Mouse (Mus musculus) limb, embryonic 10.5 days (tissue): ENCODE data around the gene Hapln2. TPM values are rescaled to one million over a fixed set of nuclear protein-coding genes. Genes with fewer than 3 reads are reported as not detected.

Experiments used
- polyA plus RNA-seq: library from polyadenylated mRNA; unstranded; fragments of >200 nt; fragmentation: Nextera tagmentation; extraction: Ambion mirVana; gene quantifications from 2 replicates; pipeline ENCODE4 v1.2.1, GENCODE M21; 2016

The Hapln2 gene
- polyA plus RNA-seq, 1 experiment from 2014 or later = not detected

Other genes with a start within 250 kb of the Hapln2 start
- gene Ntrk1, start 232.4 kb downstream of the Hapln2 start, polyA plus RNA-seq = 0.28 and 0.29 TPM in 2 replicates
- gene Insrr, start 230.6 kb downstream of the Hapln2 start, polyA plus RNA-seq = 0.05 and 0.16 TPM in 2 replicates
- 13.8 and 17.7 TPM in 2 replicates for gene Pear1, start 203.3 kb downstream of the Hapln2 start, polyA plus RNA-seq
- gene Sh2d2a, start 180.8 kb downstream of the Hapln2 start, polyA plus RNA-seq = 0.13 TPM in 1 of 2 replicates, not detected in the other
- 17.5 and 20.5 TPM in 2 replicates for gene Prcc, start 142.0 kb downstream of the Hapln2 start, polyA plus RNA-seq
- 272 and 313 TPM in 2 replicates for gene Hdgf, start 121.3 kb downstream of the Hapln2 start, polyA plus RNA-seq
- gene Mrpl24, start 108.1 kb downstream of the Hapln2 start, polyA plus RNA-seq = 75.0 and 81.3 TPM in 2 replicates
- gene Isg20l2, start 97.3 kb downstream of the Hapln2 start, polyA plus RNA-seq = 84.8 and 86.0 TPM in 2 replicates
- 21.1 and 21.7 TPM in 2 replicates for gene Rrnad1, start 96.9 kb downstream of the Hapln2 start, polyA plus RNA-seq
- gene Crabp2, start 78.9 kb downstream of the Hapln2 start, polyA plus RNA-seq = 944 and 1,066 TPM in 2 replicates
- 13.5 and 14.6 TPM in 2 replicates for gene Nes, start 56.5 kb downstream of the Hapln2 start, polyA plus RNA-seq
- not detected in 2 replicates for gene Bcan, start 27.4 kb downstream of the Hapln2 start, polyA plus RNA-seq
- gene Gpatch4, start 15.5 kb upstream of the Hapln2 start, polyA plus RNA-seq = 42.4 and 53.4 TPM in 2 replicates
- 132 and 148 TPM in 2 replicates for gene Naxe, start 30.9 kb upstream of the Hapln2 start, polyA plus RNA-seq
- not detected in 2 replicates for gene Ttc24, start 50.7 kb upstream of the Hapln2 start, polyA plus RNA-seq
- 23.1 and 26.7 TPM in 2 replicates for gene Iqgap3, start 54.4 kb upstream of the Hapln2 start, polyA plus RNA-seq
- gene Mef2d, start 114.8 kb upstream of the Hapln2 start, polyA plus RNA-seq = 12.3 and 14.0 TPM in 2 replicates
- 0.18 and 0.34 TPM in 2 replicates for gene Rhbg, start 227.1 kb upstream of the Hapln2 start, polyA plus RNA-seq